Mouse (Mus musculus) activated CD4-positive, CD25-positive, alpha-beta regulatory T cell, adult 9 weeks (primary cell): ENCODE measurements around the gene Serpinb5. TPM values are rescaled to one million over a fixed set of nuclear protein-coding genes. Genes with fewer than 3 reads are reported as not detected.

Experiments used
- polyA plus RNA-seq: library from polyadenylated mRNA; unstranded; fragments of 100-300 nt; shearing (Covaris generic); gene quantifications from one replicate; pipeline ENCODE4 v1.2.1, GENCODE M21; 2017

The Serpinb5 gene
- polyA plus RNA-seq = not detected

DNA sequence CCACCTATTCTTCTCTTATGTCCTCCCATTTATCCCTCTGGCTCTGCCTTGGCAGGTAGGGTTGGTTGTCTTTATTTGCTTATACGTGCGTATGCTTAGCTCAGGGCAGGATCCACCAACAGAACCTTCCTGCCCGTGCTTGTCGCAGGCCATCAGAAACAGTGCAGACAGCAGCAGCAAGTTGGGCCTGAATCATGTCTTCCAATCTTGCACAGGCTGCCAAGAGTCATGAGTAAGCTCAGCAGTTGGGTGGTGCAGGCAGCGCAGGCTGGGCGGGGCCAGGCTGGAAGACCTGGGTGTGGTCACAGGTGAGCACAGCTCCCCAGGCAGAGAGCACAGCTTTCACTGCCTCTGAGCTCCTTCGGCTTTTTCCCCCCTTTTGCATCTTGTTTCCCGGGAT is at the start of gene Serpinb5:
Gene Serpinb5 (plus strand): TSS at position 327 of the 400 bp plus-strand sequence.

Other genes starting within 250 kb of the Serpinb5 start
- gene Bcl2, start 146.9 kb upstream of the Serpinb5 start, polyA plus RNA-seq = 160 TPM
- gene Kdsr, start 101.4 kb upstream of the Serpinb5 start, polyA plus RNA-seq = 27.3 TPM
- 133 TPM for gene Vps4b, start 64.4 kb upstream of the Serpinb5 start, polyA plus RNA-seq
- not detected for gene Serpinb12, start 73.3 kb downstream of the Serpinb5 start, polyA plus RNA-seq
- not detected for gene Serpinb13, start 119.8 kb downstream of the Serpinb5 start, polyA plus RNA-seq
- not detected for gene Serpinb3a, start 191.1 kb downstream of the Serpinb5 start, polyA plus RNA-seq
- gene Serpinb3d, start 222.3 kb downstream of the Serpinb5 start, polyA plus RNA-seq = not detected